Mouse (Mus musculus) urinary bladder, postnatal 36 days (tissue): ENCODE data around the gene Tsx.
"Not testable (repeated sequence)": the region's sequence is repeated elsewhere in the genome, so short reads cannot be mapped to it uniquely, and the experiment has no call there.

Source experiments
- DNase-seq, 2 experiments: peaks; one replicate each; pipeline ENCODE4 v3.0.0; 2022; ENCODE audit warnings: low spot score in 2 of 2, mixed read lengths in 1 of 2

The Tsx gene

DNA sequence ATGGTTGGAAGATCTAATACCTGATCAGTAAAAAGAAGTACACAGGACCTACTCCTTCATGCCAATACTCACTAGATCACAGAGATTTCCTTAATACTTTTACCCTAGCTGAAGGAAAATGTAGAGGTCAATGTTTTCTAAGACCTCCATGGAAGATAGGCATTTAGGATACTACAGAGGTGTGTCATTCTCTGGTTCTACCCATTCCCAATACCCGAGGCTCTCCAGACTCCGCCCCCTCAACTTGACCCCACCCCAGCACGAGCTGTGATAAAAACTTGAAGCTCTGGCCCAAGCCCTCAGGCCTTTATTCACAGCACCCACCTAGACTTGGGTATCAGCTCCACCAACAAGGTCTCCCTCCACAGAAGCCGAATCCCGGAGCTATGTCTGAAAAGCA is at the start of gene Tsx:
TSS of gene Tsx (plus strand) at position 301 of the 400 bp plus-strand sequence.
- no peak for DNase-seq

DNA sequence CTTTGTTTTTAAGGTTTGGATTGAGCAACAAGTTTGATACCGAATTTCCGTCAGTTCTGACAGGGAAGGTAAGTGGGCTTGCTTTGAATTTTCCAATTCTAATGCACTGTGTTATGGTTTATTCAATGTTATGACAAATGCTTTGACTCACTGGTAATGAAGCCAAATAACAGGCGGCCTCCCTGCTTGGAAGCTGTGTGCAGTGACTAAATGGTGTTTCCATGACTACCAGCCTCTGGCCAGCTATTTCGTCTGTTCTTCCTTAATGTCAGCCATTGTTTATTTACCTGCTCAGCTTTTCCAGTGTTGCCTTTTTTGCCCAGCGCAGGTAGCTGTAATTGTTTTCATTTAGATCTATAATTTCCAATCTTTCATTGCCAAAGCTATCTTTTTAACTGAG is 48.1 kb upstream of the Tsx start:
- DNase-seq: no peak

GRCm38 (mm10) chrX:103368650-103369049 is 45.6 kb upstream of the Tsx start:
- DNase-seq: no peak

DNA sequence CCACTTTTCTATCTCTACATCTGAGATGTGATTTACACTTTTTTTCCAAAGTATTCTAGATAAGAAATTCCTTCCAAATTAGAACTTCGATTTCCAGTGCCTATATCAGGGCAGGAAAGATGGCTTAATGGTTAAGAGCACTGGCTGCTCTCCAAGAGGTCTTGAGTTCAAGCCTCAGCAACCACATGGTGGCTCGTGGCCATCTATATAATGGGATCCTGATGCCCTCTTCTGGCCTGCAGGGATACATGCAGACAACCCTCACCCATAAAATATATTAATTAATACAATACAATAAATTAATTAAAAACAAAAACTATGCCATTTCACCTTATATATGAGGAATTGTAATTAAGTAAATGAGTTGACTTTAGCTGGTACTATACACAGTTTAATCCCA is 43.0 kb upstream of the Tsx start:
- no peak for DNase-seq

- DNase-seq: no peak
Measured at GRCm38 (mm10) chrX:103371627-103372026, 42.6 kb upstream of the Tsx start.

GRCm38 (mm10) chrX:103374250-103374649 is 40.0 kb upstream of the Tsx start:
- no peak for DNase-seq

DNA sequence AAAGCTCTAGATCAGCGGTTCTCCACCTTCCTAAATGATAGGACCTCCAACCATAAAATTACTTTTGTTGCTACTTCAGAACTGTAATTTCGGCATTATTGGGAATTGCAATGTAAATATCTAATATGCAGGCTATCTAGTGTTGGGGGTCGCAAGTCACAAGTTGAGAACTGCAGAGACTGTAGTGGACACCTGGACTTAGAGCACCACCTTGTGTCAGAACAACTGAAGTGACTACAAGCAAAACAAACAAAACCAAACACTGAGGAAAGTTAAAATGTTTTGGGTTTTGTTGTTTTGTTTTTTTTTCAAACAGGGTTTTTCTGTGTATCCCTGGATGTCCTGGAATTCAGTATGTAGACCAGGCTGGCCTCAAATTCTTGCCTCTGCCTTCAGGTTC is 29.7 kb upstream of the Tsx start:
- DNase-seq: no peak

- no peak for DNase-seq
Measured at GRCm38 (mm10) chrX:103388131-103388530, 26.1 kb upstream of the Tsx start.

DNA sequence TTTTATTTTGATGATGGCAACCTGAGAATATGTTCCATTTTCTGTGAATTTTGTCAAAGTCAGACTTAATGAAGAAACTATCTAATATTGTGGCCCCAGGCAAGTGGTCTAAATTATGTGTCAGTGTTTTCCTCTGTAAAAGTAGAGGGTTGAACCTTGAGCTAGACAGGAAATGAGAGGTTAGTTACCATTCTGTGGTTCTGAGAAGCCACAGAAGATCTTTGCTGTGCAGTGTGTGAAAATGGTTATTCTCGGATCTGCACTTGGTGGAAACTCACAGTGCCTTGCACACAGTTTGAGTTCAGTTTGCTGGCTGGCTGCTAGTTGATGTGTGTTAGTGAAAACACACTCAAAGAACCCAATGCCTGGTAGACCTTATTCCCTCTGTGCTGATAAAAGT is 20.4 kb upstream of the Tsx start:
- no peak for DNase-seq

DNA sequence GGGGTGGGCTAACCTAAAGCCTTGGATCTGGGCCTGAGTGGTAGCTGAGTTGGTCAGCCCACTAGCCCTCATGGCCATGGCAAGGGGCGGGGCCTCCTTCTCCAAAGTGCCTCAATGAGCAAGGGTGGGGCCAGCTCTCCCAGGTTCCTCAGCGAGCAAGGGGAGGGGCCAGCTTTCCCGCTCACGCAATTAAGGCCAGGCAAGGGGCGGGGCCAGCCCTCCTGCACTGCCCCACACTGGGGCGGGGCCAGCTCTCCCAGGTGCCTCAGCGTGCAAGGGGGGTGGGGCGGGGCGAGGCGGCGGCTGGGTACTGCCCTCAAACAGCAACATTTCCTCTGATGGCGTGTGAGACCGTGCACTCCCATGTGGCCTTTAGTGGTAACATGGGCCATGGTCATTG is 9.2 kb upstream of the Tsx start:
- no peak for DNase-seq

DNA sequence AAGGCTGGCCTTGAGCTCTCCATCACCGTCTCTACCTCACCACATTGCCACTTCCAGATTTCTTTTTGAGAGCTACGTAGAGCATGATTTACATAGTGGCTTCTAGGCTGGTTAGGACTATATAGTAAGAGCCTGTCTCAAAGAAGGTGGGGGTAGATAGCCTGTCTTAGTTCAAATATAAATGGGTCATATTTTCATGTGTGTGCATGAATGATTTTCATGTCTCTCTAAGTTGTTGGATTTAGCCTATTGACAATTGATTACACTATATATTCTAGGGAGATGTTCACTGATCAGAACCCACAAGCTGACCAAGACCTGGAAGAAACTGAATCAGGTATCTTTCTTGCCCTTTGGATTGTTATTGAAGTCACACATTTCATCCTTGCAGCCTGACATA is 7.4 kb downstream of the Tsx start, which contains the start of gene Gm26992:
TSS of gene Gm26992 (plus strand) at position 301 of the 400 bp plus-strand sequence.
- DNase-seq: no peak

DNA sequence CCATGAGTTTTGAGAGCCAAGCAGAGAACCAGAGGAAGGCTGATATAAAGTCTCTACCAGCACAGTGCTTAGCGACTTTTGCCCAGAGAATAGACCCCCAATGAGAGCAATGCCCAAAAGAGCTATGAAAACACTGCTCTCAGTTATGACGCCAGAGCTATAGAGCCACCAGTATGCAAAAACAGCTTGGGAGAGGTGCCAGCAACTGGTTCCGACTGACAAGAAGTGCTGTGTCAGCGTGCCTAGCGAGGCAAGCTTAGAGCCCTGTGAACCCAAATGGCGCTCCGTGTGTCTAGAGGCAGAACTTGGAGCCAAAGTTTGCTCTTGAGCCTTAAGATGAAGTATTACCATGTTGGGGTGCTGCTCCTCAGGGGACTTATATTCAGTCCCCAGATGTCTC is 13.4 kb downstream of the Tsx start:
- no peak for DNase-seq

DNA sequence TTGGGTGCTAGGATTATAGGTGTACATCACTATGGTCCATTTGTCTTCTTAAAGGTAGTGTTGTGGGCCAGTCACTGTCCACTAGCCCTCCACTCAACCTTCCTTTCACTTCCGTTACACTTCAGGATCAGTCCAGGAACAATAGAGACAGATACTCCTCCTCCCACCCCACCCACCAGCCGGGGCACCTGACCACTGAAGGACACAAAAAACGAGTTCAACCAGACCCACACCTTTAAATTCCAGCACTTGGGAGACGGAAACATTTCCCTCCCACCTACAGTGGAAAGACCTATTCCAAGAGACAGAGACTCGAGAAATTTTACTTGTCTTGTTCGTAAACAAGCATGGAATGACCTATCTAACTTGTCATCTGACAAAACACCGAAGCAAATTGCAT is 18.0 kb downstream of the Tsx start:
- DNase-seq: no peak

- no peak for DNase-seq
Measured at GRCm38 (mm10) chrX:103438023-103438422, 23.8 kb downstream of the Tsx start.

- DNase-seq: peak; percentile 0 to 8
Measured at GRCm38 (mm10) chrX:103440803-103441202, 26.5 kb downstream of the Tsx start.

GRCm38 (mm10) chrX:103443755-103444154 is 29.5 kb downstream of the Tsx start:
- DNase-seq: no peak

GRCm38 (mm10) chrX:103447539-103448169 is 33.4 kb downstream of the Tsx start:
- peak; percentile 1 to 20 for DNase-seq

DNA sequence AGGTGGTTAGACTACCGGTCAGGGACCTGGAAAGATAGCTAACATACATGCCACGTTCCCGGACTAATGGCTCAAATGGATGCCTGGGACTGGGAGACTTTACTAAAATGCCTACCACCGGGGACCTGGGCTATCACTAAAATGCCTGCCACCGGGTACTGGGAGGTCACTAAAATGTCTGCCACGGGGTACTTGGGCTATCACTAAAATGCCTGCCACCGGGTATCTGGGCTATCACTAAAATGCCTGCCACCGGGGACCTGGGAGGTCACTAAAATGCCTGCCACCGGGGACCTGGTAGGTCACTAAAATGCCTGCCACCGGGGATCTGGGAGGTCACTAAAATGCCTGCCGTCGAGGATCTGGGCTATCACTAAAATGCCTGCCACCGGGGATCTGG is 34.2 kb downstream of the Tsx start:
- DNase-seq: not testable (repeated sequence)

GRCm38 (mm10) chrX:103448943-103449722 is 34.9 kb downstream of the Tsx start:
- not testable (repeated sequence) for DNase-seq

DNA sequence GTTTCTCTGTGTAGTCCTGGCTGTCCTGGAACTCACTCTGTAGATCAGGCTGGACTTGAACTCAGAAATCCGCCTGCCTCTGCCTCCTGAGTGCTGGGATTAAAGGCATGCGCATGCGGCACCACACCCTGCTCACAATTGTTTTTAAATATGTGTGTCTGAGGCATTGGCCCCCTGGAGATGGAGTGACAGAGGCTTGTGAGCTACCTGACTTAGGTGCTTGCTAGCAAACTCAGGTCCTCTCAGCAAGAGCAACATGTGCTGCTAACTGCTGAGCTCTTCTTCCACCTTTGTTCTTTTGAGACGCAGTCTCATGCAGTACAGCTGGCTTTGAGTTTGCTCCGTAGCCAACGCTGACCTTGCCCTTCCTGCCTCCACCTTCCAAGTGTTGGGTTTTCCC is 38.5 kb downstream of the Tsx start:
- no peak for DNase-seq

DNA sequence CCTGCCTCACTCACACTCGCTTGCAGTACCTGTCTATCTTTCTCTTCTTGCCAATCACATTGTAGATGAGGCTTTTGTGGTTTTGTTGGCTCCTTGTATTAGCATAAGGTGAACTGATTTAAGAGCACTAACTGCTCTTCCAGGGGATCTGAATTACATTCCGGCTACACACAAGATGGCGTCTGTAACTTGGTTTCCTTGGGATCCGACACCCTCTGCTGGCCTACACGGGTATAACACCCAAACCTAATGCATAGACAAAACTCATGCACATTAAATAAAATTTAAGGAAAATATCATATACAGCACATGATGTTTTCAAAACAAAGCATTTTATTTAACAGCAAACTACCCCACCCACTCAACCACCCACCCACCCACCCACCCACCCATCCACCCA is 45.8 kb downstream of the Tsx start:
- no peak for DNase-seq

DNA sequence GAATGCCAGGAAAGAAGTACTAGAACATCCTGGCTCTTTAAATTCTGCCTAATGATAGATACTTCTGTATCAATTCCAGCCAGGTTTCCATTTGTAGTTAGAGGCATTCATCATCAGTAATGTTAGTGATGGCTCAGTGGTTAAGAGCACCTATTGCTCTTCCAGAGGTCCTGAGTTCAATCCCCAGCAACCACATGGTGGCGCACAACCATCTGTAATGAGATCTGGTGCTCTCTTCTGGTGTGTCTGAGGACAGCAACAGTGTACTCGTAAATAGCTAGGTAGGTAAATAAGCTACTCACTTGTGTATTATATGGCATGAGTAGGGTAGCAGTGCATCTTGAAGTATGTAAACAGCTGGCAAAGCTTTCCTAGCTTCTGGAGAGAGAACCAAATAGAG is 54.7 kb downstream of the Tsx start:
- no peak for DNase-seq

- DNase-seq: no peak
Measured at GRCm38 (mm10) chrX:103472346-103472745, 58.1 kb downstream of the Tsx start.
